Mouse (Mus musculus) hindbrain, embryonic 14.5 days (tissue): Measurements from ENCODE around the gene Tmem181a. TPM values are rescaled to one million over a fixed set of nuclear protein-coding genes. Genes with fewer than 3 reads are reported as not detected.
"Not testable (repeated sequence)": the region's sequence is repeated elsewhere in the genome, so short reads cannot be mapped to it uniquely, and the experiment has no call there.

Experiments used
- ATAC-seq: fragments of 200-750 bp; cut with Nextera tagmentation; 2 replicates; pipeline ENCODE4 v1.8.0; 2017; ENCODE audit warnings: moderate number of reproducible peaks, mild to moderate bottlenecking, moderate TSS enrichment, moderate library complexity; ENCODE audit not compliant: low FRiP score
- DNase-seq: peaks from one replicate; pipeline ENCODE4 v3.0.0-alpha.2; 2015; ENCODE audit warnings: low spot score
- H3K27ac ChIP-seq: fragments of 300-500 bp; sonication (generic); 2 replicates; pipeline ENCODE4 v1.5.1; 2014; ENCODE audit warnings: mild to moderate bottlenecking, moderate library complexity
- H3K27me3 ChIP-seq: fragments of 300-500 bp; sonication (generic); 2 replicates; pipeline ENCODE4 v1.6.1; 2014; ENCODE audit warnings: mild to moderate bottlenecking, low read length, mixed read lengths; ENCODE audit not compliant: control insufficient read depth, insufficient read depth
- H3K36me3 ChIP-seq: fragments of 300-500 bp; sonication (generic); replicated peaks from 2 replicates; pipeline ENCODE4 v1.6.1; 2014; ENCODE audit not compliant: control insufficient read depth, insufficient read depth
- H3K4me1 ChIP-seq: fragments of 300-500 bp; sonication (generic); replicated peaks from 2 replicates; pipeline ENCODE4 v1.6.1; 2014; ENCODE audit warnings: antibody characterized with exemption, low read length, mixed read lengths; ENCODE audit not compliant: control insufficient read depth, insufficient read depth
- H3K4me2 ChIP-seq: fragments of 300-500 bp; sonication (generic); replicated peaks from 2 replicates; pipeline ENCODE4 v1.6.1; 2014; ENCODE audit warnings: mild to moderate bottlenecking, moderate library complexity
- H3K4me3 ChIP-seq: fragments of 300-500 bp; sonication (generic); replicated peaks from 2 replicates; pipeline ENCODE4 v1.5.1; 2014; ENCODE audit warnings: mild to moderate bottlenecking, low read length
- H3K9ac ChIP-seq: fragments of 300-500 bp; sonication (generic); 2 replicates; pipeline ENCODE4 v1.6.1; 2014
- H3K9me3 ChIP-seq: fragments of 300-500 bp; sonication (generic); 2 replicates; pipeline ENCODE4 v1.6.1; 2016; ENCODE audit warnings: low read length; ENCODE audit not compliant: control insufficient read depth
- WGBS: fragments of 180-500 bp; shearing (Covaris S2); extraction: QIAGEN DNeasy Blood & Tissue Kit; methylation state at CpG from one replicate; pipeline ENCODE4 v1.1.7; 2014; 5-methylcytosine and 5-hydroxymethylcytosine counted together
- polyA plus RNA-seq: library from polyadenylated mRNA; unstranded; fragments of >200 nt; fragmentation: Nextera tagmentation; extraction: Ambion mirVana; gene quantifications from 2 replicates; pipeline ENCODE4 v1.2.1, GENCODE M21; 2014

Gene Tmem181a
- polyA plus RNA-seq, 1 experiment from 2014 or later: 59.6 TPM

GRCm38 (mm10) chr17:6271970-6272369 lies 15.3 kb downstream of the Tmem181a start:
- not testable (repeated sequence) for DNase-seq

GRCm38 (mm10) chr17:6274693-6275092 lies 18.0 kb downstream of the Tmem181a start:
- H3K9me3 ChIP-seq, H3K4me3 ChIP-seq, ATAC-seq, H3K4me2 ChIP-seq, H3K27me3 ChIP-seq, DNase-seq, H3K36me3 ChIP-seq, H3K9ac ChIP-seq, H3K4me1 ChIP-seq, H3K27ac ChIP-seq: not testable (repeated sequence)
- 96% methylated on average over 4 of the region's 6 CpGs for WGBS

More at GRCm38 (mm10) chr17:6271970-6272369, 15.3 kb downstream of the Tmem181a start:
- not testable (repeated sequence) for ATAC-seq, H3K9me3 ChIP-seq, H3K4me2 ChIP-seq, H3K36me3 ChIP-seq, H3K27me3 ChIP-seq, H3K9ac ChIP-seq, H3K4me3 ChIP-seq, H3K4me1 ChIP-seq, H3K27ac ChIP-seq
- WGBS: 83% methylated on average over 6 of the region's 6 CpGs

DNA sequence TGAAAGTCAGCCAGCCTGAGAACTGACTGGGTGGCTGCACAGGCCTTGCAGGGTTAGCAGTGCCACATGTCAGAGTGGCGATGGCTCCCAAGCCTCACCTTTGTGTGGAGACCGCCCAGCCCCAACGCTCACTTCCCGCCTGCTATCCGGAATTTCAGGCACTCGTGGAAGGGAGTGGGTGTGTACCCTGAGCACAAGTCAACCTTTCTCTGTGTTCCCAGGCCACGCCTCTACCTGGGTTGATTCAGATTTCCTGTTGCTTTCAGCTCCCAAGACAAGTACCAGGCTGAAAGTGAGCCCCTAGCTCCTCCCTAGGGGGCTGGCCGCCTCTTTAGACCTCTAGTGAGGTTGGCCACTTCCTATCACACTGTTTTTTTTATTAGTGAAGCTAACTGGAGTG lies 22.5 kb downstream of the Tmem181a start:
- ATAC-seq: not testable (repeated sequence)
- 71% methylated on average over 8 of the region's 8 CpGs for WGBS

GRCm38 (mm10) chr17:6279772-6280171 lies 23.1 kb downstream of the Tmem181a start:
- H3K4me1 ChIP-seq, H3K9ac ChIP-seq, H3K36me3 ChIP-seq, H3K27me3 ChIP-seq, H3K27ac ChIP-seq, H3K9me3 ChIP-seq, H3K4me2 ChIP-seq, DNase-seq, H3K4me3 ChIP-seq, ATAC-seq: not testable (repeated sequence)
- 89% methylated on average over 6 of the region's 10 CpGs for WGBS

More for the DNA sequence above, 22.5 kb downstream of the Tmem181a start:
- not testable (repeated sequence) for H3K27ac ChIP-seq, DNase-seq, H3K4me1 ChIP-seq, H3K9me3 ChIP-seq, H3K27me3 ChIP-seq, H3K9ac ChIP-seq, H3K4me3 ChIP-seq, H3K36me3 ChIP-seq, H3K4me2 ChIP-seq

DNA sequence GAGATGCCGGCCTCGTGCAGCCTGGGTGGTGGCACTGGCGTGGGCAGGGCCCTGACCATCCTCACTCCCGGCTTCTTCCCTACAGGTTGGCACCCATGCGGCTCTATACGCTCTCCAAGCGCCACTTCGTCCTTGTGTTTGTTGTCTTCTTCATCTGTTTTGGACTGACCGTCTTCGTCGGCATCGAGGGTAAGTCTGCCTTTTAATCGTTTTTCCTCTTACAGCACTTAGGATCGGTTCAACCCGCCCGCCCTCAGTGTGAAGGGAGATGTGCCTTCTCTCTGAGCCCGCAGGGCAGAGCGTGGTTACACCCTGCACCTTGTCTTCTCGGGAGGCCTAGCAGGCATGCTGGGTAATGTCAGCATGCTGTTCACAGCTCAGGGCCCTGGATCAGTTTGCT lies 23.9 kb downstream of the Tmem181a start:
- not testable (repeated sequence) for H3K4me1 ChIP-seq, ATAC-seq, H3K36me3 ChIP-seq, H3K4me3 ChIP-seq, H3K9me3 ChIP-seq, DNase-seq, H3K27me3 ChIP-seq, H3K27ac ChIP-seq, H3K4me2 ChIP-seq, H3K9ac ChIP-seq
- WGBS: 95% methylated on average over 17 of the region's 19 CpGs

DNA sequence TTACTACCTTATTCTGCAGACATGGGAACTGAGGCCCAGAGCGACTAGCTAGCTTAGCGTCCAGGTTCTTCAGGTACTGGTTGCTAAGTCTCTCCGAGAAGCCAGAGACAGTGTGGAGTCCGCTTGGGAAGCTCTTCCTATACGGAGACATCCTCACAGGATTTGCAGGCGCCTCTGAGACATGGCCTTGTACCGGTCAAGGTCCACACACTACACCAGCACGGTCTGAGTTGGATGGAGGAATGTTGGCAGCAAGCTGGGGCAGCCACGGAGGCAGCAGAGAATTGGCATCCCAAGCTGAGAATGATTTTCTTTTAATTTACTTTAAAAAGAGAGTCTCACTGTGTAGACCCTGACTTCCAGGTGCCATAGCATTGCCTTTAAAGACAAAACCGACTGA lies 26.5 kb downstream of the Tmem181a start:
- not testable (repeated sequence) for DNase-seq, H3K27ac ChIP-seq, ATAC-seq, H3K9me3 ChIP-seq, H3K4me1 ChIP-seq, H3K4me2 ChIP-seq, H3K4me3 ChIP-seq, H3K9ac ChIP-seq, H3K36me3 ChIP-seq, H3K27me3 ChIP-seq
- WGBS: 96% methylated on average over 7 of the region's 10 CpGs

DNA sequence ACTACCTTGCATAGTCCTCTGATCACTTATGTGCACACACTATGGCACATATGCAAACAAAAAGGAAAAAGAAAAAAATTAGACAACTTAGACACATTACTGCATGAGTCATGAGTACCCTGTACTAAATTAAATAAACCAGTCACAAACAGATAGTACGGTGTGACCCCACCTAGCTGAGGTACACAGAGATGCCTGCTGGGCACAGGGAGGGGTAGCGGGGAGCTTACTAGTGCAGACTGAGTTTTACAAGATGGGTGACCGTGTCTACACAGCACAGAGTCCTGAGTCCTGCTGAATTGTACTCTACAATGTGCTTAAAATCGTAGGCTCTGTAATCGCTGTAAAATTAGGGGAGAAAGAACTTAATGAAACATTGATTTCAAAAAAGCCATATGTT lies 29.5 kb downstream of the Tmem181a start:
- not testable (repeated sequence) for H3K36me3 ChIP-seq, ATAC-seq, H3K27me3 ChIP-seq, H3K4me2 ChIP-seq, H3K9me3 ChIP-seq, H3K9ac ChIP-seq, H3K27ac ChIP-seq, H3K4me3 ChIP-seq, H3K4me1 ChIP-seq, DNase-seq
- 94% methylated on average over 5 of the region's 5 CpGs for WGBS

DNA sequence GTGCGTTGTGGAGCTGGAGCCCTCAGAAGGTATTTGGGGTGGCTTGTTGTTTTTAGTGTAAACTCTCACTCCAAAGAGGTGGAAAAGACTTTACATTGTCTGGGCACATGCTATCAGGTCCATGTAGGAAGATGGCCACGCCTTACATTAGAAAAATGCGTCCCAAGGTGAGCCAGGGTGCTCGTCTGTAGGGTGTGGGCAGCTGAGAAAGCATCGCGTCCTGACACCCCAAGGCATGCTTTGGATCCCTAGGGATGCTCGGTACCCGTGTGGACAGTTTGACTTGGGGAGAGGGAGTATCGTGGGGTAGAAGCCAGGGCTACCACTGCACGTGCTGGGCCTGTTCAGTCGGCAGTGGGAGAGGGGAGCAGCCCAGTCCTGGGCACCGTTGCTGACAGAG lies 32.4 kb downstream of the Tmem181a start:
- not testable (repeated sequence) for H3K4me1 ChIP-seq, H3K27me3 ChIP-seq, H3K9me3 ChIP-seq, DNase-seq, H3K27ac ChIP-seq, H3K4me3 ChIP-seq, ATAC-seq, H3K9ac ChIP-seq, H3K36me3 ChIP-seq, H3K4me2 ChIP-seq
- WGBS: 95% methylated on average over 9 of the region's 12 CpGs

GRCm38 (mm10) chr17:6293882-6294281 lies 37.2 kb downstream of the Tmem181a start:
- H3K9me3 ChIP-seq, H3K27me3 ChIP-seq, H3K4me2 ChIP-seq, H3K36me3 ChIP-seq, H3K4me1 ChIP-seq, H3K27ac ChIP-seq, H3K4me3 ChIP-seq, ATAC-seq, H3K9ac ChIP-seq, DNase-seq: not testable (repeated sequence)
- WGBS: no CpG with 5 or more reads among the region's 5 CpGs

DNA sequence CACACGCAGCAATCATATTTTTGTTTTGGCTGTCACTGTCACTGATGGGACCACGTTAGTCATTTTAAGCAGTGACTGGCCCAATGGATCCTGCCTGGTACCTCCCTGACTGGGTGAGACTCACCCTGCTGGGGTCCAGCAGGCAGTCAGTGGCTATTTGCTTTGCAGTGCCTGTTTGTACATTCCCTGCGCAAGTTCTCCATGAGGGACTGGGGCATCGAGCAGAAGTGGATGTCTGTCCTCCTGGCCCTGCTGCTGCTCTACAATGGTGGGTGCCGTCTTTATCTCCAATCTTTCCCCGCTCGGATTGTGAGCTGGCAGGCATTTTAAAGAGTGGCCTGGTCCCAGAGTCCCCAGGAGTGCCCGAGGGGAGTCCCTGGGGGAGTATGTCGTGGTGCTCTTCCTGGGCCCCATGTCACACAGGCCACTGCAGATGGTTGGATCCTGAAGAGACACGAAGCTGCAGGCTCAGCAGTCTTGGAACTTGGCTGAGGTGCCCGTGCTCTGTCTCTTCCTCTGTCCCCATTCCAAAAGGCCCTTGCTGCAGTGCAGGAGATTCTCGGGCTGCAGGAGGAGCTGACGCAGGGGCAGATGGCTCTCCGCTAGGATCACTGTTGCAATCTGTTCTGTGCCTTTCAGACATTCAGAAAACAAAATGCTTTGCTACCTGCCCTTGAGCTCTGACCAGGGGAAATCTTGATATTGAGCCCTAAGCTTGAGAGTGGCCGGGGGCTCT lies 40.6 kb downstream of the Tmem181a start:
- H3K9ac ChIP-seq, H3K27ac ChIP-seq, DNase-seq, H3K4me3 ChIP-seq, H3K27me3 ChIP-seq, H3K4me2 ChIP-seq, H3K4me1 ChIP-seq, H3K9me3 ChIP-seq, H3K36me3 ChIP-seq, ATAC-seq: not testable (repeated sequence)
- WGBS: 89% methylated on average over 9 of the region's 15 CpGs
